Mouse (Mus musculus): Measurements from ENCODE around the gene Pclaf.
A peak's percentile ranks its signal among the peaks of the same experiment; 100 is the strongest.

Gene Pclaf

DNA sequence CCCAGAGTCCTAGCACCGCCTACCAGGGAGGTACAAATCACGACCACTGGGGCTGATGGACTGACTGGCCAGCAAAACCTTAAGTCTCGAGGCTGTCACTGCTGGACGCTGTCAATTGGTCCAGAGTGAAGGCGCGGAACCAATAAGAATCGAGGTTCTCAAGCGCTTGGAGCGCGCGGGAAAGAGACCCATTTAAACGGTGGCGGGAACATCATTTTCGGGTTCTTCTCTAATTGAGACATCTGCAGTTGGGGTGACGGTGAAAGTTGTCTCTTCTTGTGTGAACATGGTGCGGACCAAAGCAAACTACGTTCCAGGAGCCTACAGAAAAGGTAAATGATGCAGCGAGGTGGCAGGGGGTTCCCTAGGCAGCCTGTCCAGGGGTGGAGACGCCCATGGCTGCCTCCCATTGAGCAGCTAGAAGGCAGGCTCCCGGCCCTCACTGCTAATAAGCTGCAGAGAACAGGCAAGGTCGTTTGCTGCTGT is at the start of gene Pclaf:
Gene Pclaf (plus strand): TSS at position 95 of the 486 bp plus-strand sequence.
- DNase-seq: peak; percentile 57

DNA sequence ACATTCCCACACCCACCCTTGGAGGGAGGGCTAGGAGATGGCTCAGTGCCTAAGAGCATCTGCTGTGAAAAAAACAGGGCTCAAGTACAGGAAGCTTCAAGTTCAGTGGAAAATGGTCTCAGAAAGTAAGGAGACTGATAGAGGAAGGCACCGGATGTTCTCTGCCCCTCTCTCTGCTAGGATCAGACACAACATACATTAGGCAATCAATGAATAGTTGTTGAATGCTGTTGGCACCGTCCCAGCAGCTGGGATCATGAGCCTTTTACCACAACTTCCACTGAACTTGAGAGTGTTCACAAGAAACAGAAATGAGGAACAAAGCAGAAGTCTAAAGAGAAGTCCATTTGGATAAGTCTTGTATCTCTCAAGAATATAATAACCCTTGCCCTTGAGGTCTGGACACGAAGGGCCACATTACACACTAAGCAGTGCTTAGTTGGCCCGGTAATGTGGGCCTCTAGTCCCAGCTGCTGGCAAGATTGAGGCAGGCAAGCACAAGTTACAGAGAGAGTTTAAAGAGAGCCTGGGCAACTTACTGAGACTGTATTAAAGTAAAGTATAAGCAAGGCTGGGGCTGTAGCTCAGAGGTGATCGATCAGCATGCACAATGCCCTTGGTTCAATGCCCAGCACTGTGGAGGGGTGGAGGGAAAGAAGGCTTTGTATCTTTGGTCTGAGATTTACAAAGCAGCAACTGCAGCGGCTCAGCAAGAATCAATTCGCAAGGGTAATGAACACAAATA is 45.4 kb upstream of the Pclaf start:
- DNase-seq: peak; percentile 19

DNA sequence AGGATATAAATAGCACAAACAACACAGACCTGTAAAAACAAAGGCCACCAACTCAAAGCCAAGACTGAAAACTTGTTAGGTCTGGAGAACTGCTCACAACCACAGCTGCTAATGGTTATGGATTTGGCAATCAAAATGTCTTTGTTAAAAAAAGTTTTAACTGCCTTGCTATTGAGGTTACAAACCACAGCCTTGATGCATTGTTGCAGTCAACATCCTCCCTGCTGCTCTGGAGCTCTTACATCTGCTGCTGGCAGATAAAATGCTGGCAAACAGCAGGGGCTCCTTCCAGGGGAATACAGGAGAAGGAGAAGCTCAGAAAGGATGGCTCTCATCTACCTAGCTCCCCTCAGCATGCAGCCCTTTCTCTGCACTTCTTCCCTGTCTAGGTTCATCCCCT is 41.9 kb upstream of the Pclaf start:
- DNase-seq: no peak

DNA sequence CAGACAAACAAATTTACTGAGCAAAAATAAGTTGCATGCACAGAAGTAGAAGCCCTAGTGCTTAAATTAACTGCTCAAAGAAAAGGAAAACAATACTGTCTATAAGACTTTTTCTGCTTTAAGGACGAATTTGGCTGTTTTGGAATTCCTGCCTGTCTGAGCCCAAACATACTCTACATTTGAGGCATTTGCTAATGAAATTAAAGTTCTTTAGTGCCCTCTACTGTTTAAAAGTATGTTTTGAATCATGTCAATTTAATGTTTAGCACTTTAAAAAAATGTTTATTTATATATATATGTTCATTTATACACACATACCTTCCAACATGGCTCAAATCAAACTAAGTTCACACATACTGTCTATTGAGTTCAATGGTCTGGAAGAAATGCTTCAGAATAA is 39.8 kb upstream of the Pclaf start:
- DNase-seq: no peak

DNA sequence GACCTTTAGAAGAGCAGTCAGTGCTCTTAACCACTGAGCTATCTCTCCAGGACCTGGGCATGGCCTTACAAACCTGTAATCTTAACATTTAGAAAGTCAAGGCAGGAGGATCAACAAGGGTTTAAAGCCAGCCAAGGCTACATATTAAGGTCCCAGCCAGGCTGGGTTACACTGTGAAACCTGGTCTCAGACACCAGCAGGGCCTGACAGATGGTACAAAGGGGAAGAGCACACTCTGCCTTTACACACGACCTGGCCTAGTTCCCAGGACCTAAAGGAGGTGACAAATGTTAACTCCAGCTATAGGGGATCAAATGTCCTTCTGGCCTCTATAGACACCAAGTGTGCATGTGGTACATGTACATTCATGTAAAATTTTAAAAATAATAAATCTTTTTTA is 30.4 kb upstream of the Pclaf start:
- no peak for DNase-seq

DNA sequence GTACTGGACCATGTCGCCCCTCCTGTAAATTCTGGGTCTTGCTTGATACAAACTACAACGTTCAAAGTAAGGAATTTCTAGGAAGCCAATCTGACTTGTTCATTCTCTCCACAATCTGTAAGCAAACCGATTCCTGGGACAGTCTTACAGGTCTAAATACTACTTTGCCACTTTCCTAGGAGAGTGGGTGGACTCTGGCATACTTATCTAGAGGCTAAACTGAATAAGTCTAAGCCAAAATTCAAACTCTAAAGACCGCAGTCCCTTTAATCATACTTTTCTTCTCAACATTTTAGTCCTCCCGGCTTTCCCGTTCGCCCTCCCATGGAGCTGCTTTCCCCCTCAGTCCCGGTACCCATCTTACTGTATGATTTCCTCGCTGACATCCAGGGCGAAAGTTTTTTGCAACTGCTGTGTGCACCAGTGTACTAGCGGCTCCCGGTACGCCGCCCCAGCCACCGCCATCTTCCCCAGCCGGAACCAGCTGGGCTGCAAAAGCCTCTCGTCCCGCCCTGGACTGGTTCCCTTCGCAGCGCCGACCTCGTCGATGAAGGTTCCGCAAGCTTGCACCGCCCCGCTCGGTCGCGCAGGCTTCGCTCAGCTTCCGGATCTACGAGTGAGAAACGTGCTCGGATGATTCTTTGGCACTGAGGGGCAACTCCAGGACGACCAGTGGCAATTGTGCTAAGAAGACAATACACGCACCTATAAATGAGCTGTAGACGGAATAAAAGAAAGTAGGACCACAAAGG is 5.3 kb upstream of the Pclaf start:
- peak; percentile 89 for DNase-seq

DNA sequence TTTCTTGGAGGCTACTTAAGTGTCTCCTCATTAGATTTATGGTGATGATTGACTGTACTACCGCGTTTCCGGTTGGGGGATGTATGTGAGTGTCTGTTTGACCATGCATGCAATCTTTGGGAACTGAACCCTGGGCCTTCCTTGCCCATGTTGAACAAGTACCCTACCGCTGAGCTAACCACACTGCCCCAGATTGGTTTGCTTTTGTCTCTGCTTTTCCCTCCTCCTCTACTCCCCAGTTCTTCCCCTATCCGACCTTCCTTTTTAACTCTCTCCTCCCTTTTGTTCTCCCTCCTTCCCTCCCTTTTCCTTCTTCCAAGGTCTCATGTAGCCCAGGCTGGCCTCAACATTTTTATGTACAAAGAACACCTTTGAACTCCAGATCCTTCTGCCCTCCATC is 1.1 kb downstream of the Pclaf start:
- DNase-seq: no peak

DNA sequence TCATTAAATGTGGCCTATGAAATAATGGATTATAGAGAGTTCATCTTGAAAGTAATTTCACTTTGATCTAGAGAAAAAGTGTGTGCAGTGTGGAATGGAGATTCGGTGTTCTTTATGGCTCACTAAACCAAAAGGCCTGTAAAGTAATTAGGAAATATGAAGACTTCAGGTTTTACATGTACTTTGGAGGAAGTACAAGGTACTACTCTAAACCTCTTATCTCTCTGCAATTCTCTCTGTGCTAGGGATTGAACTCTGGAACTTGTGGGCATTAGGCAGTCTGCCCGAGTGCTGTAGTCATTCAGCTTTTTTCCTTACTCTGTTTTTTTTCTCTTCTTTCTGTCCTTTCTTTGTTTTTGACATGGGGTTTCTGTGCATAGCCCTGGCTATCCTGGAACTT is 6.9 kb downstream of the Pclaf start:
- no peak for DNase-seq

DNA sequence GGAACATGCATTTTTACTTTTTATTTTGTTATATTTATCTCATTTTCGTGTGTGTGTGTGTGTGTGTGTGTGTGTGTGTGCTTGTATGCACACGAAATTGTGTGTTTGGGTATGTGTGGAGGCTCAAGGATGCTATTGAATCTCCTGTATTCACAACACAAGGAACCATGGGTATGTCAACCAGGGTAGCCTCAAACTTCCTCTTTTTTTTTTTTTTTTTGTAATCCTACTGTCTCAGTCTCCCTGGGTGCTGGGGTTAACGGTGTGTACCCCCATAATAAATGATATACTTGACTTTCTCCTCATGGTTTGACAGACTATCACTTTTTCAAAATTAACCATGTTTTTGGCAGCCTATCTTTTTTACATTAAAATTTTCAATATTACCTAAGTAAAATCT is 12.8 kb downstream of the Pclaf start:
- no peak for DNase-seq

DNA sequence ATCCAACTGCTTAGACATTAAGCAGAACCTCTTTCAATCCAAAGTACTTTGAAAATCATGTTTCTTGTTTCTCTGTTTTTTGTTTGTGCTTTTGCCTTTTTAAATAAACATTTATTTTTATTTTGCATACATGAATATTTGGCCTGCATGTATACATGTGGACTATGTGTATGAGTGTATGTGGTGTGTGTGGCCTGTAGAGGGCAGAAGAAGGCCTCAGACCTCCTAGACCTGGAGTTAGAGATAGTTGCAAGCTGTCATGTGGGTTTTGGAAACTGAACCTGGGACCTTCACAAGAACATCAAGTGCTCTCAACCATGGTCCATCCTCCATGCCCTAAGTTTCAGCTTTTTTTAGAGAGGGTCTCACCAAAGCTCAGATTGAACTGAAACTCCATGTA is 13.4 kb downstream of the Pclaf start:
- DNase-seq: no peak

DNA sequence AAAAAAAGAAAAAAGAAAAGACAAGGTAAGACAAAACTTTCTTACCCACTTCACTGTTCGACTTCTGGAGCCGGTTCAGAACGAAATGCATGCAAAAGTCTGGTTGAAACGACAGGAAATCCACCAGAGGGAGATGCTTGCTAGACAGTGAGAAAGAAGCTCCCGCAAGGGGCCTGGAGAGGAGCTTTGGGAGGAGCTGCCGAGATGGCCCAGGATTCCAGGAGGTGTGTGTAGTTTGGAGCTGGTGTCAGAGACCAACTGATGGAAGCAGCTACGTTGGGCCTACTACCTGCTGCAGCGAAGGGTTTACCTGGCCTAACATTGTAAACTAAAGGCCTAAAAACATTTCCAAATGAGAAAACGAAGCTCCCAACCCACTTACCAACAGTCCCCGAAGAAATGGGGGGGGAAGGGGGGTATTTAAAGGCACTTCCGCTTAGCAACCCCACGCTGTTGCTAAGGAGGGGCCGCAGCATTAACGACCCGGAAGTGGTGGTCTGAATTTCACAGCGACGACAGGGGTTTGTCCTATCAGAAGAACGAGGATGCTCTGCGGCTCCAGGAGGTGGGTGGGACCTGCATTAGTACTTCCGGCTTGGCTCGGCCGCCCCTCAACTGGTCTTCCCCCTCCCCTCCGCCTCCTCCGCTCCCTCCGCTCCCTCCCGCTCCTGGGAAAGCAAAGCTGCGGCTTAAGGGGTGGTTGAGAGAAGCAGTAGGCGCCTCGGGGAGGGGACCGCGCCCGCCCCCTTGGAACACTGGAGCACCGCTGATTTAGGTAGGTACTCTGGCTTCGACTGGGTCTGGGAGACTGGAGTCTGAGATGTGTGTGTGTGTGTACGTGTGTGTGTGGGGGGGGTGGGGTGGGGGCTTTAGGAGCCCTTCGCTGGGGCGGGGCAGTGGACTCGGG is 18.6 kb downstream of the Pclaf start, which contains the start of the genes Trip4 and Csnk1g1:
Gene Trip4 (minus strand): TSS at position 401 of the 907 bp plus-strand sequence.
Gene Csnk1g1 (plus strand): TSS at position 531 of the 907 bp plus-strand sequence.
- peak; percentile 91 for DNase-seq

DNA sequence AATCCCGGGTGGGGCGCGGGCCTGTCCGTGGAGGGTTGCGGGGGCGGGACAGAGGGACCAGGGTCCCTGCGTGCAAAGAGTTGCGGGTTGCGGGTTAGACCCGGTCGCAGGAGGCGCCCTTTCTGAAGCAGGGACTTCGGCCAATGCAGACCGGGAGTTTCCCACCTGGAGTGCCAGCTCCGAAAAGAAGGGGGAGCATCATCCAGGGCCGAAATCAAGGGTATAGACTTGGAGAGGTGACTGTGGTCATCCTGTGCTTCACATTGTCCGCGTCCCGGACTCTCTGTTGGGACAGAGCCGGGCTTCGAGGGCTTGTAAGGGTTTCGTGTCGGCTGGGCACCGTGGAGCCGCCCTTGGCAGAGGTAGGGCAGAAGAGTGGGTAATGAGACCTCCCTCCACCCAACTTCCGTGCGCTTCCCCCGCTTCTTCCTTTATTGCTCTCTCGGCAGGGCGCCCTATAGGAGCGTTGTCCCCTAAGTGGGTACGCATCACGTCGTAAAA is 19.3 kb downstream of the Pclaf start:
- DNase-seq: peak; percentile 64

DNA sequence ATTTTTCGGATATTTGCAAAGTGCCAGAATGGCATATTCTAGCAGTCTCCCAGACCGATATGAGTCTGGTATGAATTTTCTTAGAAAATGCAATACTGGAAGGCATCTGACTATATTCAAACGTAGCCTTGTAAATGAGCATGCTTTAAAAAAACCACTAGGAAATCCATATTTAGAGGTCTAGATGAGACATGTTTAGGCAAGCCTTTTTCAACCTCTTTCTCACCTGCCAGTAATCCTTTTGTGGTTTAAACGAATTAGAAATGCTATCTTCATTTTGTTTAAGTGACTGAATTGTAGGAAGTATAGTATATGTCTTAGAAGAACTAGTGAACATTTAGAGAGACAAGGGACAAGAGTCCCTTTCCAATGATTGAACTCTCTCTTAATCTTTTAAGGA is 19.8 kb downstream of the Pclaf start:
- DNase-seq: no peak

DNA sequence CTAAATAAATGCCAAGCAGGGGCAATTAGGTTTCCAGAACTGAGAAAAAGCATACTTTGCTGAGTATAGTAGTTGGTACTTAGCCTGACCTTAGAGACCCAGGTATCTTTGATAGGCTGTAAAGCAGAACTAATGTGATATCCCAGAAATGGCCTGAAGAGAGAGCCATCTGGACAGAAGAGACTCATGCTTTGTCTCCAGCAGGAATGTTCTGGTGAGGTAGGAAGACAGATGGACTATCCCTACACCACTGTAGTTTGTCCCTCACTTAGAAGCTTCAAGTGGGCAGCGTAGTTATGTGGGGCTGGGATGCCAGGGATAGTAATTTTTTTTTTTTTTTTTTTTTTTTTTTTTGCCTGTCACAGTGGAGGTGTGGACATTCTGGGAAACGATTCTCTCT is 23.9 kb downstream of the Pclaf start:
- no peak for DNase-seq

DNA sequence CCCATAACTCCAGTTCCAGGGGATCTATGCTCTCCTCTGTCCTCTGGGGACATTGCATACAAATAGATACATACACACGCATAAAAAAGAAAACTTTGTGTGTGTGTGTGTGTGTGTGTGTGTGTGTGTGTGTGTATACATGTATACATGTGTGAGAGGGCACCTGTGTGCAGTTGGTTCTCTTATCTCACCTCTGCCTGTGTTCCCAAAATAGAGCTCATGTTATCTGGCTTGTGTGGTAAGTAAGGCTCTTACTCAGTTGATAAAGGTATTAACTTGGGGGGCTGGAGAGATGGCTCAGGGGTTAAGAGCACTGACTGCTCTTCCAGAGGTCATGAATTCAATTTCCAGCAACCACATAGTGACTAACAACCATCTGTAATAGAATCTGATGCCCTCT is 27.0 kb downstream of the Pclaf start:
- no peak for DNase-seq

DNA sequence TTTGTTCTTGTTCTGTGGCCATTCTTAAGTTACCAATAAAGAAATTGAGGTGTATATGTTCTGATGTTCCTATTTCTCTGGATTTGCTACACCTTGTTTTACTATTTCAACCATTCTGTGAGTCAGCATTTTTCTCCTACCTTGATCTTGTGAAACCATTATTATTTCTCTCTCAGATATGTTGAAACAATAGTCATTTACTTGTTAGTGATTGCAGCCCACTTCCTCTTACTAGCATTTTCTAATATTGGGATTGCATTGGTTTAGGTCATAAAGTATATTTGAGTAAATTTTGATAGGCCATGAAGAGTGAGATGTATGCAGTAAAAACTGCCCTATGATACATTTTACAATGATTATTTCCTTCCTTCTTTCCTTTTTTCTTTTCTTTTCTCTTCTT is 38.4 kb downstream of the Pclaf start:
- DNase-seq: no peak

DNA sequence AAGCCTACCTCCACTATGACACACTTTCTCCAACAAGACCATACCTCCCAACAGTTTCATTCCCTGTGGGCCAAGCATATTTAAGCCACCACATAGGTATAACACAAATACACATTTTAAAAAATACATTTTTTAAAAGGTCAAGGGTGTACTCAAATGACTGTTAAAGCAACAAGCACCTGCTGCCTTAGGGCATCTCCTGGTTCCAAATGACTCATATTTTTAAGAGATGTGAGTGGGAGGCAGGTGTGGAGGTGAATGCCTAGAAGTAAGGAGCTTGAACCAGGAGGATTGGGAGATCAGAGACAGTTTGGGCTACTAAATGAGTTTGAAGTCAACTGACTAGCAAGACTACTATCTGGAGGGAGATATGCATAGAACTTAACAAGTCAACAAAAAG is 39.8 kb downstream of the Pclaf start:
- DNase-seq: no peak

DNA sequence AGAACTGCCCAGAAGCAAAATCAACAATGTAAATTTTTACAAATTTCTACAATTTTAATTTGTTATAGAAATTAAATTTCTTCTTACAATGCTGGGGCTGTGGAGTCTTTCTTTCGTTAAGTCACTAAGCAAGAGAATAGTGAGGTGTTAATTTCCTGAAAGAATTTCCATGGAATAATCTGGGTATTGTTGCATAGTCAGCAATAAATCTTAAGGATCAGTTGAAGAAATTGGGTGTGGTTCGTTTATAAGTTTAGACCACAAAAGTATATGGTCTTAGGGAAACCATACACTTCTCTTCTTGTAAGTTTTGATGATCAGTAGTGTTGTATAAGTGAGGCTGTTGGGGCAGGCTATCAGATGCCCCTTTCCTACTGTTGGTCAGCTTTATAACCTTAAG is 47.5 kb downstream of the Pclaf start:
- no peak for DNase-seq

DNA sequence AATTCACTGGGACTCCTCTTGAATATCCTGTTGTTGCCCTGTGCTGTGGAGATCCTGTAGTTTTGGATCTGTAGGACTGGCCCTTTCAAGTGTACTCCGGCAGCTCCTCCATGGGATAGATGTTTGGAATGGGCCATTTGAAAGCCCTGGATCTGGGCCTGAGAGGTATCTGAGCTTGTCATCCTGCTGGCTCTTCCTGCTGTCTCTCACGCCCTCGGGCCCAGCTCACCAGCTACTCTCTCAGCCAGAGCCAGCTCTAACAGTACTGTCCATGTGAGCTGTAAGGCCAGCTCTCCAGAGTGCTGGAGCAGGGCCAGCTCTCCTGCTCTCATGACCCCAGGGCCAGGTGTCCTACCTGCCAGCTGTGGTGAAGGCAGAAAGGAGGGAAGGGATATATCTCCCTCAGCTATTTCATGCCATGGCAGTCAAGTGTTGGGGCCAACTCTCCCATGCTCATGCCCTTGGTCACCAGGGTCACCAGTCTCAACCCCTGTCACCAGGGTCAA is 61.1 kb downstream of the Pclaf start:
- no peak for DNase-seq

Data from right cerebral cortex, postnatal 14 days (tissue).